Mouse (Mus musculus) fibroblast of lung, adult 2 months (primary cell): Measurements from ENCODE around the gene Rpn2.

Experiments
- DNase-seq: peaks from one replicate; pipeline ENCODE4 v3.0.0-alpha.2; 2011; ENCODE audit warnings: low read depth

The Rpn2 gene

DNA sequence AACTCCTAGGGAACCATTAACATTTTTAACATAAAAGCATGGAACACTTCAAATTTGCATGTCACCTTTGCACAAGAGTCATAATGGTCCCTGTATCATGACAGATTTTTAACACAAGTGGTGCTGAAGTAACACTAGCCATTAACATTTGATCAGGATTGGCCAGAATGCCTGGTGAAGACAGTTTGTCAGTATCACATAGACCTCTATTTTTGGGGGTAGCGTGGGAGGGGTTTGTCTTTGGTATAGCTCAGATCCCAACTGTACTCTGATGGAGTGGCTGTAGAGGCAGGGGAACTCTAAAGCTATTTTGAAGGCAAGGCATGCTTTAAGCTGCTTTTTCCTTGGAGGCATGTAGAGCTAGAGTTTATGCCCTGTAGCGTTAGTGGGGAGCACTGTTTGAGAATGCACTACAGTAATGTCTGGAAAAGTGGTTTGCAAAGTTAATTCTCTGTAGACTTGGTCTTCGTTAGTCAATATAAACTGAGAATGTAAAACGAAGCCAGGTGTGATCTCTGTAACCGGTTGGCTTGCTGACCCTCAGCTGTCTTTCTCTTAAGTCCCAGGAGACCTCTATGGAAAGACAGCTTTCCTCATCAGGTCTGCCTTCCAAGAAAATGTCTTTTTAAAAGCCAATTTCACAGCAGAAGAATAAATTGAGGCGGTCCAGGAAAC lies 32.3 kb downstream of the Rpn2 start:
- no peak for DNase-seq

DNA sequence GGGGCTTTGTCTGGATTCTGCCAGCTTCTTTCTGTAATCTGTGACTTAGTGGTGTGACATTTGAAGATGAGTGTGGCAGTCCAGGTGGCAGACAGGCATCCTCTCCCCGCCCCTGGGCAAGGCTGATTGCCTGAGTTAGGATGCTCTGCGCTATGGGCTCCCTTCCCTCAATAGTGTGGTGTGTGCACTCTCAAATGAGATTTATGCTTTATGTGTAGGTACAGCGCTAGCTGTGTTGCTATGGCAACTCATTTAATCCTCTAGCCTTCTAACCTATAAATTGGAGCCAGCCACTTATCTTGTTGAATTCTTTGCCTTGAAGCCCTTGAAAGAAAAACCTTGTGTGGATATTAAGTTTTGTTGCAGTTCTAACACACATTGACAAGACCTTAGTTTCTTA lies 34.9 kb downstream of the Rpn2 start:
- no peak for DNase-seq

DNA sequence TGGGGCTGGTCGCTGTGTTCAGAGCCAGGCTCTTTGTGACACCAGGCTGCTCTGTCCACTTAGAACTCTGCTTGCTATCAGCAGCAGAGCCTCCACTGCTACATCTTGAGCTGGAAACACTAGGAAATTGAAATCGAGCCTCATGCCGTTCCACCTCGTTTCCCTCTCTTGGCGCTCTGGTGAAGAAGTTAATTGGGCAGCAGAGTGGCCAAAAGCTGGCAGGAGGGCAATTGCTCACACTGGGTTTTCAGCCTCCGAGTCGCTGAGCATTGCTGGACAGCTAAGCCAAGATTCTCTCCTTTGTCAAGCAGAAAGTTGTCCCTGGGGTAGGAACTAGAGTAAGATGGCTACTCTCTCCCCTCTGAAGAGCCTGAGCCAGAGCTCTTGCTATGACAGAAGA lies 35.5 kb downstream of the Rpn2 start:
- DNase-seq: no peak

DNA sequence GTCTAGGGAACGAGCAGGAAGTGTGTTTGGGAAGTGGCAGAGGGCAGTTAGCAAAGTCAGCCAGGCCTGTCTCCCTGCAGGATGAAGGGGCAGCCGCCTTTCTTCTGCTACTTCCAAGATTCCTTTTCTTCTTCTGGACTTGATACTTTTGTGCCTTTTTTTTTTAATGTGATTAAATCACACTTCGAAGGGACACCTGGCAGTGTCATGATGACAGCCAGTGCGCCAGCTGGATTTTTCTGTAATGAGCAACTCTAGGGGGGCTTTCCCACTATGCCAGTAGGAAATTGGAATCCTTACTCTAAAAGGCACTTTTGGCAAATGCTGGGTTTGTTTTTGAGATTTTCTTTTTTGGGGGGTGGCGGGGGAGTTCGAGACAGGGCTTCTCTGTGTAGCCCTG lies 36.7 kb downstream of the Rpn2 start:
- DNase-seq: no peak

DNA sequence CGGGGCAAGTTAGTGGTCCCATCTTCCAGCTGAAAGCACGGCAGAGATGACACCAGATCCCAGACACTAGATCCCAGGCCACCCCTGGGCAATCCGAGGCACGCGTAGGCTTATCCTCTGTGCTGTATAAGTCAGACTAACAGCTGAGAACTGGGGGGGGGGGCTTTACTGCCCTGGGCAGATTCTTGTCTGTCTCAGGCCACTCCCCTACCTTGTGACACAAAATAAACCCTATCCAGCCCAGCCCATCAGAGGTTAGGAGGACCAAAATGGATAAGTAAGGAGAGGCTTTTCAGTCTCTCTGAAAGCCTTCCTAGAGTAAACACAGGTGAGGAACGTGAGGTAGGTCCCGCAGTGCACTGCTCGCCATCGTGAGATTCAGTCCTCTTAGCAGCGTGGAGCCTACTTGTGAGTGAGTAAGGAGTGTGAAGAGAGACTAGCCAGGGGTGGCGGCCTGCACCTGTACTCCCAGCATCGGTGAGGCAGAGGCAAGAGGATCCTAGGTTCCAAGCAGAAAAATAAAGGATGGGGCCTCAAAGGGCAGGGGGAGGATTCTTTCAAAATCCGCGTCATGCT lies 37.6 kb downstream of the Rpn2 start:
- no peak for DNase-seq

DNA sequence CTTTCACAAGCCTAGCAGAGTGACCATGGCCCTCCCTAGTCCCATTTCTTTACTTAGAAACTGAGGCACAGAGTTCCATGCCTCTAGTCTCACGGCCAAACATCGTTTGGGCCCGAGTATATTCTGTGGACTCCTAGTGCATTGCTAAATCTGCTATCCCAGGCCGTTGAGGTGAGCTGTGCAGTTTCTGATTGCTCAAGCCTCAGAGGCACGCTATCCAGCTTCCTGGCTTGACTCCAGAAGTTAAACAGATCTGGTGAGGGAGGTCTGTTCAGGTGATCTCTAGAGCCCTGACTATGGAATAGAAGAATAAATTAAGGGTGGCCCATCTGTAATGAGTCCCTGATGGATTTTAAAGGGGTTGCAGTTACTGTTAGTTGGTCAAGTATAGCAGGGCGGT lies 38.4 kb downstream of the Rpn2 start:
- DNase-seq: no peak

DNA sequence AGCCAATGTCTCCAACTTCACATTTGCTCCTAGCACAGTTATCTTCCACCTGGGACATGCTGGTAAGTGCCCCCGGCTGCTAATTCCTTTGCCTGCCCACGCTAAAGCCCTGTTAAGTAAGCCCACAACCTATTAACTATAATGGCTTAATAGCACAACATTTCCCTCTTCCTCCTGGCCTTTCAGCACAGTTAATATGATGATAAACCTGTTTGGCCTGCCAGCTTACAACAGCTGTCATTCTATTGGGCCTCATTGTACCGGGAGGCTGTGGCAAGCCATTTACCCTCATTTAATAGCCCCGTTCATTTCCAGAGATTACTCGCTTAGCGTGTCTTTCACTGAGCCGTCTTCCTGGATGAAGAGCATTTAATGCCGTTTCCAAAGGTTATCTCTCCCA lies 41.3 kb downstream of the Rpn2 start:
- no peak for DNase-seq

DNA sequence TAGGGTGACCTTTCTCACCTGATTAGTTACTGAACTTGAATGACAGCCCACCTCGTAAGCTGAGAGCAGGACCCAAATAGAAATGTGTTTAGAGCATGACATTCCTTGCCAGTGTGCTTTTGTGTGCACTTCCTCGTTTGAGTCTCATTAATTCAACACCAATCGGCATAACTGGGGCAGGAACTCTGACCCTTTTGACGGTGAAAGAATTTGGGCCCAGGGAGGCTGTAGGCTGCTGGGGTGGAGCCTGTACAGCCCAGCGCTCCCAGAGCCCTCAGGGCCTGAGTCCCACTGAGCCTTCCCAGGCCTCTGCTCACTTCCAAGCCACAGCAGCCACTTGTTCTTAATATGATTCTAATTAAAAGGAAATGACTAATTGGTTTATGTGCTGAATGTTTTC lies 42.1 kb downstream of the Rpn2 start:
- DNase-seq: no peak

DNA sequence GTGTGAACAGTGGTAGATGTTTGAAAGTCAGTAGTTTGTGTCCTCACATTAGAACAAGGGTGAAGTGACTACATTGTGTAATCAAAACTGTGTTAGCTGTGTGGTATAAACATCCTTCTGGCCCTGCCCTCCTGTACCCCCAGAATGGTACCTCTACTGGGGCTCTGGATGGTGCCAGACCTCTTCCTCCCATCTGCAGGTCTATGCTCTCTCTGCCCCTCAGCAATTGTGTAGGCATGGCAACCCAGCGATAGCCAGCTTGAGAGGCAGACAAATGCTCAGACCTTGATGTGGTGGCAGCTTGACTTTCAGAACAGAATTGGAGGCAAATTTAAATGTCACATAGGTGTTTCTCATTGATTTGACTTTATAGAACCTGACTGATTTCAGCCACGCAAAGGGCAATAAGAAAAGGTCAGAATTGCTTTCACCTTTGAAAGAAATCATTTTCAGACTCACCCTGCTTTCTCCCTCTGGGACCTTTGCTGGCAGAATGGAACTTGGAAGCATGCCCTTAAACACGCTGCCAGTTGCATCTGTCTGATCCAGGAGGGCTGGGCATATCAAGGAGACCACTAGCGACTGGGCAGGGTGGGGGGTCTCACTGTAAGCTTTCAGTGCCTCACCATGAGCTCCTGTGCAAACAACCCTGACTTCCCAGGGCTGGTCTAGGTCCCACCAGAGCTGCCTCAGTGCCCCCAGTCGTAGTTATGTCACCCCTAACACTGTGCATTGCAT lies 43.4 kb downstream of the Rpn2 start:
- DNase-seq: no peak

DNA sequence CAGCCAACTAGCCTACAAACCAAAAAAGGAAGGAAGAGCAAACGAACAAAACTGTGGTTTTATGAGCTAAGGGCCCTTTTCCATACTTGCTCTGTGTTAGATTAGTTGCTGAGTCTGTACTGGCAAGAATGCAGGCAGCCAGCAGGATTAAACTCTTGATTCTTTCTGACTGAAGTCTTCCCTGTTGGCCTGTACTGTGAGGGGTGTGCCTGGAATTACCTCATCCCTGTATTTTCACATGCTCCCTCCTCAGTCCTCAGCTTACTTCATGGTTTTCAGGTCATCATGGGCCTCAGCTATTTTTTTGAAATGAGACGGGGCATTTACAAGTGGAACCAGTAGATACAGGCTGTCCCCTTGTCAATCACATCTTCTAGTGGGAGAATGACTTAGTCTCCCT lies 46.4 kb downstream of the Rpn2 start:
- no peak for DNase-seq

DNA sequence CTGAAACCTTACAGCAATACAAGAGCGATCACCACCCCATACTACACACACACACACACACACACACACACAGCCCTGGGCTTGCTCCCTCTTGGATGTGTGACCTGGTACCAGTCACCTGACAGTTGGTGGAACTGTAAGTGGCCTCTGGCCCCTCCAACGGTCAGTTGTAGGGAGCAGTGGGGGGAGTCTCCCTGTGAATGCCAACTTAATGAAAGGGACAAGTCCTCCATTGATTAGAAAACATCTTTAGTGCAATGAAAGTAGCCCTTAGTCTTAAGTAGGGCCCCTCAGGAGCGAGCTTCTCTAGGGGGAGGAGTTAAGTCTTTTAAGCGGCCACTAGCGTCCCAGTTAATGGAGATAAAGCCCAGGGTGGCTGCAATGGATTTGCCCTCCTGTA lies 49.3 kb downstream of the Rpn2 start:
- DNase-seq: no peak

DNA sequence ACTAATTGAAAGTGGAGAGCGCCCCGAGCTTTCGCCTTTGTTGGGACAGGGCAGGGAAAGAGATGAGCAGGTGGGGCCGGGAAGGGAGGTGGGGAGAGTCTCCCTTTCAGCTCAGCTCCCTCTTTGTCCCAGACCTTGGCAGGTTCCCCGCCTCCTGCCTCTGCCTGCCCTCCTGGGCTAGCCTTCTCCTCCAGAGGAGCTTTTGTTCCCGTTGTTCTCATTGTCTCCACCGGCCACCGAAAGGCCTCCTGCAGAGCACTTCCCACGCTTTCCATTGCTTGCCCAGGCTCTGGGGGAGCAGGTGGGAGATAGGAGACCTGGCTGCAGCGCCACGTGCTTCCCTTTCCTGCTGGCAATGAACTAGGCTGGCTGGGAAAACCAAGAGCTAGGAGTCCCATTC lies 49.8 kb downstream of the Rpn2 start:
- no peak for DNase-seq

DNA sequence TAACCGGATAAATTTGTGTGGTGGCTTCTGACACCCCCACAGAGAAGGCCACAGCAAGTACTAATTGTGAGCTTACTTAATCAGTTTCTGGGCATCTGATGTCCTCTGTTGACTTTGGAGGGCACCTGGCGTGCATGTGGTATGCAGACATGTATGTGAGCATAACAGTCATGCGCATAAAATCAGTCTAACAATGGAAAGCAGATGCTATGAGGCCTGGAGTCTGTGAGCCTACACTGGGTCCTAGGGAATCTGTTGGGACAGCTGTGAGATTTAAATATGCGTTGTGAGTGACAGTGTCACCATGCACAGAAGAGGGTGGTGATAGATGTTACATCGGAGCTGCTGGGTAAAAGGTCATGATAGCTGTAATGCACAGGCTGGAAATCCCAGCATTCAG lies 53.2 kb downstream of the Rpn2 start:
- DNase-seq: no peak

DNA sequence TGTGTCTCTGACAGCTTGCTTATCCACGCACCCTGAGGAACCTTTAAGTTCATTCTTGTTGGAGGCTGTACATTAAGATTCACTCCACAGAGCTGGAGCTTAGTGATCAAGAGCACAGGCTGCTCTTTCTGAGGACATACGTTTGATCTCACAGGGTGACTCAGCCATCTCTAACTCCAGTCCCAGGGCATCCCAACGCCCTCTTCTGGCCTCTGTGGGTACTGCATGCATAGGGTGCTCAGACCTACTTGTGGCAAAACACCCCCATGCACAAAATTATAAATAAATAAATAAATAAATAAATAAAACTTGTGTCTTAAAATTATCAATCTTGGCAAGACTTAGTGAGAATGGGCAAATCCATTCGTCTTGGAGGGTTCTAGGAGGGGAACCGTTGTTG lies 59.8 kb downstream of the Rpn2 start:
- peak; percentile 49 for DNase-seq

DNA sequence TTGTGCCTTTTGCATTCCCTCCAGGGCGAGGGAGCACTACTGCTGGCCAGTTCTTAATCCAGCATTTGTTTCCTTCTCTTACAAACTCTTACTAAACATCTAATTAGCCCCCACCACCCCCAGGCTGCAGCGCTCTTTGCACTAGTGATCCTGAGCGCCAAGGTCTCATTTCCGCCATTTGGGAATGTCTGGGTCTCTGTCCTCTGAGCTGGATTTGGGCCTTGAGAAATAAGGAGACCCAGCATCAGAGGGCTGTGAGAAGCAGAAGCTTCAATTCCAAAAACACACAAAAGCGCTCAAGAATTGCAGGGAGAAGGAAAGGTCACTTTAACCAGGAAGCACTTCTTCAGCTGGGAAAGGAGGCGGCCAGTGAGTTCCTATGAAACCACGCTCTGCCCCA lies 60.7 kb downstream of the Rpn2 start:
- DNase-seq: no peak

DNA sequence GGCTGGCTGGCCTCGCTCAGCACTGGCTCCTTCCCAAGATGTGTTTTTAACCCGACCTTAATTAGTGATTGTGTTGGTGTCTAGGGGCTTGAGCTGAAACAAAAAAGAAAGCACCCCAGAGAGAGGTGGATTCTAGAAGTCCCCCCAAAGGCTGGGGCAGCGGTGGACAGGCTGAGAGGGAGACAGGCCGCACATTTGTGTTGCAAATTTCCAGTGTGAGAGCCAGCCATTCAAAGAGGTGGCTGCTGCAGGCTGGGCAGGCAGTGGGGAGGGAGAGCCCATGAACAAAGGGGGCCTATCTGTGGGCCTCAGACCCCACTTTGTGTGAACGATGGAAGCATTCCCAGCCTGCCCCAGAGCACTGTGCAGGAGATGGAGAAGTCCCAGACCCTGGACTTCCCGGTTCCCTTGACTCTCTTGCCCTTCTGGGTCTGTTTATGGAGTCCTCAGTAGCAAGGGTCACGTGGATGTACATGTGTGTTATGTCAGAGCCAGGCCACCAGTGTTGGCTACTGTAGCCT lies 61.5 kb downstream of the Rpn2 start:
- DNase-seq: no peak

DNA sequence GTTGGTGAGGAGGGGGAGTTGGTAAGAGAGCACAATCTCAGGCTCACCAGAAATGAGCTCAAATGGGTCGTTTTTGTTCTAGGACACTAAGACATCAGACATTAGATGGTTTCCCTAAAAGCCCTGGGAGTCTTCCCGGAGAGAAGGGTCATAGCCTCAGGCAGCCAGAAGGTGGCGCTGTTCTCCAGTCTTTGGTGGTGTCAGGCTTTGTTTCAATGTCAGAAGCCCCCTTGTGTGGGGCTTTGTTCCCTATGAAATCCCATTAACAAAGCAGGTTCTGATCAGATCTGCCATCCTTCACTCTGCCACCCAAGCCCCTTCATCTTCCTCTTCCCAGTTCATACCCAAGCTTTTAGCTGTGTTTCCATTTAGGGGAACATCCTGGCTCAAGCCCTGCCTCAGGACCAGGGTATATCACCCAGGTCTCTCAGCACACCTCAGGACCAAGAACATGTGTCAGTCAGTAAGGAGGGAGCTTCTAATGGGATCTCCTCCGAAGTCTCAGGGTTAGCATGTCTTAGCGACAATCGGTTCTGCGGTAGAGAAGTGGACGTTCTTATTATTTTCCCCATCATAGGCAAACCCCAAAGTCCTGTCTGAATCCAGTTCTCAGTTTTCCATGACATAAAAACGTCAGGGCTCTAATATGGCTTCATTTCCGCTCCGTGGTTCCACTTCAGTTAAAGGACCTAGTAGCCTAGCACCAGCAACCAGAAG lies 62.9 kb downstream of the Rpn2 start:
- DNase-seq: peak; percentile 15

DNA sequence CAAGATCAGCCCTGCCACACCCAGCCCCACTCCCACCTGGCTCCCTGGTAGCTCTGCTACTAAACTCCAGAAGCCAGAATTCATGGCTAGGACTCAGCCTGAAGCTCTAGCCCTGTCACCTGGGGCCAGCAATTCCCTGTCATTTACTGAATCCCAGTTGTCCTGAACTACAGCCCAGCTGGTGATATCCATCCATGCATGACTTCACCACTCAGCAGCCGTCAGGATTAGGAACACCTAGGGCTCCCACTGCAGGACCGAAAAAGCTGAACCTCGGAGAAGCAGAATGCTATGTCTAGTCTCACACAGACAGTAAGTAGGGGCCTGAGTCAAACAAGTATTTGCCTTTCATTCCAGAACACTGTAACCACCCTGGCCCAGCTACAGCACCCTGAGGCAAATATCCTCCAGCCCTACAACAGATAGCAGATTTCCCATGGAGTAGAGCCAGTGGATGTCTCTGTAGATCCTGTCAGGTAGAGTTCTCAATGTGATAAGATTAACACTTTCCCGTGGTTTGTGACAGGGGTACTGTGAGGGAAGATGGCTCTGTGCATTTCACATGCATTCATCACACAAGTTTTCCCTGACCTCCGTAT lies 63.6 kb downstream of the Rpn2 start:
- DNase-seq: no peak

DNA sequence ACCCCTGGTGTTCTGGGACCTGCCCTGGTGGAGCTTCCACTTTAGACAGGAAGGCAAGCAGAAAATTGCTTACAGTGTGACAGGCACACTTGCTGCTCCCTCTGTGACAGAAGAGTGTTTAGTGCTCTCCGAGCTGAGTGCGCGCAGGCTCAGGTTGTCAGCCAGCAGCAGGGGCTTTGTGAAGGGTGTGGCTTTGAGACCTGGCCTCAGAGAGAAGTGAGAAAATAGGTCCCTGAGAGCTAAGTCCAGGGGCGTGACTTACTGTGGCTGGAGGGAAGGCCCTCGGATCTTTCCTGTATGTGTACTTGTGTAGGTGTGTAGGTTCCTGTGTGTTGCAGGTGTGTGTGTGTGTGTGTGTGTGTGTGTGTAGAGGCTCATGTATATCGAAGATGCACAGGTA lies 64.5 kb downstream of the Rpn2 start:
- DNase-seq: no peak

DNA sequence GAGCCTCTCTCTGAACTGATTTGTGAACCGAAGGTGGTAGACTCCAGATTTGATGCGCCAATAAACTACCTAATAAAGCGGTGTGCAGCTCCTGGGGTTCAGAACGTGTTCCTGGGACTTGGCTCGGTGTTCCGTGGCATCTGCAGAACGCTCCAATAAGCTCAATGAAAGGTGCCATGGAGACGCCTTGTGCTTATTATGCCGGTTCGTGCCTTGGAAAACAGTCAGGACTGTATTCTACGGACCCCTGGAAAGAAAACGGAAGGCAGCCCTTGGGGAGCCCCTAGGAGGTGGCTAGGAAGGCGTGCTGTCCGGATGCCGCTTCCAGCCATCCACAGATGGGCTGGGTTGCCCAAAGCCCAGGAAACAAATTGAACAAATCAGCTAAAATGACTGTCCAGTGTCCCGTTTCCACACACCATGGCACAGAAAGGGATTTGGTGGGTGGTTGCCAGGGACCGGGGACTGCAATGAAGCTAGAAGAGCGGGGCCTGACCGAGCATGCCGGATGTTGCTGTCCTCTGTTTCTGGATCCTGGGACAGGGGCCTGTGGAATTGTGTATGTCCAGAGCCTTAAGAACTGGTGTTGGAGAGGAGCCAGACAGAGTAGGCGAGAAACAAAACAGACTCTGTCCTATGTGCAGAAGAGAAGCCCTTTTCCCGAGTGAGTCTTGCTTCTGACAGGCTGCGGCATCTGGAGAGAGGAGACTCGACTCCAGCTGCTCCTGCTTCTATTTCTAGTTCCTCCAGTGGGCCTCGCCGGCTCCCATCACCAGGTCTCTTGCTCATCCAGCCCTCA lies 68.7 kb downstream of the Rpn2 start, which contains the start of gene Ghrh:
Gene Ghrh, minus strand, starts transcription at position 146 of the 799 bp plus-strand sequence.
- DNase-seq: peak; percentile 10

DNA sequence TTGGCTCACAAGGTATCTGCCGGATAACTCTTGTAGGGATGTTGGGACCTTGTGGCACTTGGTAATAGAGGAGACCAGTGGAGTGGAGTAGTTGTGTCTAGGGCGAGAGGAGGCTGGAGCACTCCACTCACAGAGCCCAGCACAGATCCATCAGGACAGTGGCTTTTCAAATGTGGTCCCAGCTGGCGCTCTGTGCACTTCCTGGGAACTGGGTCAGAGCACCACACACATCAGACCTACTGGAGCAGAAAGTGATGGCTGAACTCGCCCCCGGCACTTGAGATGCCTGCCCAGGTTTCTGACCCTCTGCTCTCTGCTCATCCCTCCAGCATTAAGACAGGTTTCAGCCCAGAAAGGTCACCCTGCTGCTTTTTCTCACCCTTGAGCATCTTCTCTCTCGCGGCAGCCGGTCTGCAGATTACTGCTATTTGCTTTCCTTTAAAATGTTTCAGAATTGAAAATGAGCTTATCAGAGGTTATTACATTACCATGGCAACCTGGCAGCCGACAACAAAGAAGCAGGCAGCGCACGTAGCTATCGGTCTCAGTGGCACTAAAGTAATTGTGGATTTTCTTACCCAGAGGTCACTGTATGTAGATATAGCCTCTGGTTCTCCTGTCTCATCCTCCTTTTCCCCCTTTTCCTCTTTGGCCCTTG lies 70.4 kb downstream of the Rpn2 start:
- DNase-seq: no peak
